ENCODE assay signal across 28 mouse cellular contexts in the genomic region with DNA sequence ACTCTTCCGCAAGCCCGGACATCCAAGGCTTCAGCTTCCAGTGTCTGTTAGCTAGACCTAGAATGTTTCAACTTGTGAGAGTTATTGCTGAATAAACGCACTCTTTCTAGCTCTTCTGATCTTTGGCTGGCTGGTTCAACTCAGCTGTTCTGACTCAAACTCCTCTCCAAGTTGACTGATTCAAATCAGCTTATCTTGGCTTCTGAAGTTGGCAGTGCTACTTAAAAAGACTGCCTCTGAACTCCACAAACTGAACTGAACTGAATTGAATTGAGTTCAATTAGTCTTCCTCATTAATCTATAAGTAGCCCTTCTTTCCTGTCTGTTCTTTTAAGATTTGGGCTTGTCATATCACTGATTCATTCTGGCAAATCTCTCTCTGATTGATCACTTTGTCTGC.
"Had no signal": no experiment of that assay in that cellular context is flagged by ENCODE, and none has a peak within 500 bp of the region (broad histone marks: within the 10 kb centered on the region; RNA-seq: fewer than 3 reads in every experiment).

No protein-coding gene starts in this region.

- H3K4me3 ChIP-seq: limb, embryonic 10.5 days; limb, embryonic 12.5 days; limb, embryonic 13.5 days; limb, embryonic 15.5 days; liver, embryonic 12.5 days; liver, embryonic 13.5 days; liver, embryonic 15.5 days; lung, embryonic 15.5 days; megakaryocyte, embryonic 14.5 days; midbrain, embryonic 10.5 days; midbrain, embryonic 12.5 days; midbrain, embryonic 13.5 days; midbrain, embryonic 15.5 days; myocyte; neural tube, embryonic 12.5 days had no signal

- H3K4me1 ChIP-seq: limb, embryonic 10.5 days; limb, embryonic 12.5 days; limb, embryonic 13.5 days; limb, embryonic 15.5 days; liver, embryonic 12.5 days; liver, embryonic 13.5 days; liver, embryonic 15.5 days; lung, embryonic 15.5 days; megakaryocyte, embryonic 14.5 days; midbrain, embryonic 10.5 days; midbrain, embryonic 12.5 days; midbrain, embryonic 13.5 days; midbrain, embryonic 15.5 days; neural tube, embryonic 12.5 days had no signal

- H3K36me3 ChIP-seq: limb, embryonic 10.5 days; limb, embryonic 12.5 days; limb, embryonic 13.5 days; limb, embryonic 15.5 days; liver, embryonic 12.5 days; liver, embryonic 13.5 days; liver, embryonic 15.5 days; lung, embryonic 15.5 days; midbrain, embryonic 10.5 days; midbrain, embryonic 12.5 days; midbrain, embryonic 13.5 days; midbrain, embryonic 15.5 days; neural tube, embryonic 12.5 days had no signal

- DNase-seq: left cerebral cortex, postnatal 4 days; liver; liver, embryonic 13.5 days; liver, postnatal 0 days; lung, adult 18-20 months; lung, adult 2 months; lung, embryonic 14.5 days; lung, postnatal 10 days; lung, postnatal 14 days; lung, postnatal 36 days; lung, postnatal 4 days; midbrain, embryonic 14.5 days had no signal

- H3K27ac ChIP-seq: limb, embryonic 10.5 days; limb, embryonic 12.5 days; limb, embryonic 13.5 days; limb, embryonic 15.5 days; liver, embryonic 12.5 days; liver, embryonic 13.5 days; liver, embryonic 14.5 days; liver, embryonic 15.5 days; lung, embryonic 15.5 days; macrophage; midbrain, embryonic 10.5 days; midbrain, embryonic 12.5 days; midbrain, embryonic 13.5 days; midbrain, embryonic 15.5 days; neural tube, embryonic 12.5 days had no signal

- H3K9ac ChIP-seq: limb, embryonic 12.5 days; limb, embryonic 13.5 days; limb, embryonic 15.5 days; liver, embryonic 12.5 days; liver, embryonic 13.5 days; liver, embryonic 14.5 days; liver, embryonic 15.5 days; liver, postnatal 0 days; lung, embryonic 14.5 days; lung, embryonic 15.5 days; midbrain, embryonic 12.5 days; midbrain, embryonic 13.5 days; midbrain, embryonic 15.5 days; neural tube, embryonic 12.5 days had no signal

- H3K27me3 ChIP-seq: limb, embryonic 12.5 days; limb, embryonic 13.5 days; limb, embryonic 15.5 days; liver, embryonic 12.5 days; liver, embryonic 13.5 days; liver, embryonic 15.5 days; lung, embryonic 15.5 days; megakaryocyte, embryonic 14.5 days; midbrain, embryonic 12.5 days; midbrain, embryonic 13.5 days; midbrain, embryonic 15.5 days; neural tube, embryonic 12.5 days had no signal

- H3K9me3 ChIP-seq: limb, embryonic 10.5 days; limb, embryonic 12.5 days; limb, embryonic 13.5 days; limb, embryonic 15.5 days; liver, embryonic 12.5 days; liver, embryonic 13.5 days; liver, embryonic 15.5 days; lung, embryonic 15.5 days; megakaryocyte, embryonic 14.5 days; midbrain, embryonic 10.5 days; midbrain, embryonic 12.5 days; midbrain, embryonic 13.5 days; midbrain, embryonic 15.5 days; neural tube, embryonic 12.5 days had no signal
